Mouse (Mus musculus) urinary bladder, postnatal 36 days (tissue): Measurements from ENCODE around the gene Olfr917.

Experiments
- DNase-seq, 2 experiments: peaks; one replicate each; pipeline ENCODE4 v3.0.0; 2022; ENCODE audit warnings: low spot score in 2 of 2, mixed read lengths in 1 of 2

Olfr917 gene

GRCm38 (mm10) chr9:38665742-38666141 lies at the start of gene Olfr917:
Olfr917 (minus strand) TSS chr9:38665842.
- no peak for DNase-seq

- DNase-seq: no peak
Observed at GRCm38 (mm10) chr9:38674501-38674900, 8.9 kb upstream of the Olfr917 start, which contains the start of gene Olfr918. Olfr918 (minus strand) TSS chr9:38674601.

- no peak for DNase-seq
Observed at GRCm38 (mm10) chr9:38672887-38673286, 7.2 kb upstream of the Olfr917 start.

- no peak for DNase-seq
Observed at GRCm38 (mm10) chr9:38659775-38660174, 5.9 kb downstream of the Olfr917 start, which contains the start of gene Olfr916. Olfr916 (minus strand) TSS chr9:38659875.

- DNase-seq: no peak
Observed at GRCm38 (mm10) chr9:38632406-38632805, 33.2 kb downstream of the Olfr917 start.
